Mouse (Mus musculus) hindbrain, embryonic 14.5 days (tissue): ENCODE results near the gene Ip6k2. TPM values are rescaled to one million over a fixed set of nuclear protein-coding genes. Genes with fewer than 3 reads are reported as not detected.

Experiments
- ATAC-seq: fragments of 200-750 bp; cut with Nextera tagmentation; 2 replicates; pipeline ENCODE4 v1.8.0; 2017; ENCODE audit warnings: moderate number of reproducible peaks, mild to moderate bottlenecking, moderate TSS enrichment, moderate library complexity; ENCODE audit not compliant: low FRiP score
- DNase-seq: peaks from one replicate; pipeline ENCODE4 v3.0.0-alpha.2; 2015; ENCODE audit warnings: low spot score
- H3K27ac ChIP-seq: fragments of 300-500 bp; sonication (generic); 2 replicates; pipeline ENCODE4 v1.5.1; 2014; ENCODE audit warnings: mild to moderate bottlenecking, moderate library complexity
- H3K27me3 ChIP-seq: fragments of 300-500 bp; sonication (generic); 2 replicates; pipeline ENCODE4 v1.6.1; 2014; ENCODE audit warnings: mild to moderate bottlenecking, low read length, mixed read lengths; ENCODE audit not compliant: control insufficient read depth, insufficient read depth
- H3K36me3 ChIP-seq: fragments of 300-500 bp; sonication (generic); replicated peaks from 2 replicates; pipeline ENCODE4 v1.6.1; 2014; ENCODE audit not compliant: control insufficient read depth, insufficient read depth
- H3K4me1 ChIP-seq: fragments of 300-500 bp; sonication (generic); replicated peaks from 2 replicates; pipeline ENCODE4 v1.6.1; 2014; ENCODE audit warnings: antibody characterized with exemption, low read length, mixed read lengths; ENCODE audit not compliant: control insufficient read depth, insufficient read depth
- H3K4me2 ChIP-seq: fragments of 300-500 bp; sonication (generic); replicated peaks from 2 replicates; pipeline ENCODE4 v1.6.1; 2014; ENCODE audit warnings: mild to moderate bottlenecking, moderate library complexity
- H3K4me3 ChIP-seq: fragments of 300-500 bp; sonication (generic); replicated peaks from 2 replicates; pipeline ENCODE4 v1.5.1; 2014; ENCODE audit warnings: mild to moderate bottlenecking, low read length
- H3K9ac ChIP-seq: fragments of 300-500 bp; sonication (generic); 2 replicates; pipeline ENCODE4 v1.6.1; 2014
- H3K9me3 ChIP-seq: fragments of 300-500 bp; sonication (generic); 2 replicates; pipeline ENCODE4 v1.6.1; 2016; ENCODE audit warnings: low read length; ENCODE audit not compliant: control insufficient read depth
- WGBS: fragments of 180-500 bp; shearing (Covaris S2); extraction: QIAGEN DNeasy Blood & Tissue Kit; methylation state at CpG from one replicate; pipeline ENCODE4 v1.1.7; 2014; 5-methylcytosine and 5-hydroxymethylcytosine counted together
- polyA plus RNA-seq: library from polyadenylated mRNA; unstranded; fragments of >200 nt; fragmentation: Nextera tagmentation; extraction: Ambion mirVana; gene quantifications from 2 replicates; pipeline ENCODE4 v1.2.1, GENCODE M21; 2014

The Ip6k2 gene
- polyA plus RNA-seq, 1 experiment from 2014 or later, result 238 TPM

- H3K9me3 ChIP-seq, result no peaks in the 10 kb centered on the region
- H3K36me3 ChIP-seq, result peaks cover 28% of the 10 kb centered on the region
- WGBS, result under 1% methylated on average over 31 of the region's 31 CpGs
- peak overlapping the region; percentile 83 for H3K9ac ChIP-seq
- peak overlapping the region; percentile 69 for H3K4me3 ChIP-seq
- ATAC-seq, result peak; percentile 92
- peak overlapping the region; percentile 86 for H3K4me2 ChIP-seq
- DNase-seq, result peak; percentile 94
- H3K27me3 ChIP-seq, result peaks cover 14% of the 10 kb centered on the region
- peak overlapping the region; percentile 85 for H3K27ac ChIP-seq
- peaks cover 30% of the 10 kb centered on the region for H3K4me1 ChIP-seq
Measured at GRCm38 (mm10) chr9:108824755-108825413, 41.3 kb downstream of the Ip6k2 start.

GRCm38 (mm10) chr9:108825820-108826699, 42.5 kb downstream of the Ip6k2 start, which contains the start of gene Celsr3:
Gene Celsr3, plus strand, starts transcription at chr9:108826320.
- 2% methylated on average over 57 of the region's 70 CpGs for WGBS
- Histone ChIP-seq H3K4me1 (peaks cover 42% of the 10 kb centered on the region), H3K27ac (peak within 1 kb of the TSS; percentile 85), H3K9me3 (no peaks in the 10 kb centered on the region), H3K4me2 (peak within 1 kb of the TSS; percentile 86), H3K9ac (peak within 1 kb of the TSS; percentile 83), H3K36me3 (peaks cover 40% of the 10 kb centered on the region), H3K4me3 (peak within 1 kb of the TSS; percentile 69), H3K27me3 (peaks cover 24% of the 10 kb centered on the region)
- DNase-seq (peak; percentile 91), ATAC-seq (peak; percentile 61)

GRCm38 (mm10) chr9:108826700-108827340, 43.2 kb downstream of the Ip6k2 start:
- Histone ChIP-seq H3K27ac (peak overlapping the region; percentile 85), H3K4me2 (peak overlapping the region; percentile 86), H3K9ac (peak overlapping the region; percentile 83), H3K9me3 (no peaks in the 10 kb centered on the region), H3K27me3 (peaks cover 28% of the 10 kb centered on the region), H3K4me3 (peak overlapping the region; percentile 69), H3K36me3 (peaks cover 48% of the 10 kb centered on the region), H3K4me1 (peaks cover 49% of the 10 kb centered on the region)
- 1% methylated on average over 39 of the region's 39 CpGs for WGBS
- ATAC-seq (no peak), DNase-seq (peak; percentile 65)

- Histone ChIP-seq H3K9me3 (no peaks in the 10 kb centered on the region), H3K4me3 (peak overlapping the region; percentile 69), H3K27ac (no peak overlapping the region)
Measured at GRCm38 (mm10) chr9:108827454-108827853, 43.9 kb downstream of the Ip6k2 start.

GRCm38 (mm10) chr9:108827906-108828305, 44.3 kb downstream of the Ip6k2 start:
- Histone ChIP-seq H3K4me1 (peaks cover 60% of the 10 kb centered on the region), H3K9me3 (no peaks in the 10 kb centered on the region), H3K4me3 (peak overlapping the region; percentile 69; the same call in 1 of the 2 replicates), H3K27ac (no peak overlapping the region), H3K4me2 (peak overlapping the region; percentile 86), H3K27me3 (peaks cover 28% of the 10 kb centered on the region), H3K9ac (peak overlapping the region; percentile 83; the same call in 1 of the 2 replicates), H3K36me3 (peaks cover 58% of the 10 kb centered on the region)
- WGBS, result 65% methylated on average over 18 of the region's 18 CpGs
- DNase-seq, result no peak
- ATAC-seq, result no peak

More at GRCm38 (mm10) chr9:108827454-108827853, 43.9 kb downstream of the Ip6k2 start:
- no peak for ATAC-seq
- Histone ChIP-seq H3K4me1 (peaks cover 56% of the 10 kb centered on the region), H3K4me2 (peak overlapping the region; percentile 86), H3K9ac (peak overlapping the region; percentile 83), H3K36me3 (peaks cover 54% of the 10 kb centered on the region), H3K27me3 (peaks cover 28% of the 10 kb centered on the region)
- 15% methylated on average over 34 of the region's 34 CpGs for WGBS
- no peak for DNase-seq

GRCm38 (mm10) chr9:108831637-108832036, 48.0 kb downstream of the Ip6k2 start:
- H3K4me1 ChIP-seq, result peaks cover 49% of the 10 kb centered on the region

GRCm38 (mm10) chr9:108832390-108833108, 49.0 kb downstream of the Ip6k2 start:
- Histone ChIP-seq H3K27ac (no peak overlapping the region), H3K27me3 (peaks cover 28% of the 10 kb centered on the region), H3K4me1 (peaks cover 40% of the 10 kb centered on the region), H3K9me3 (no peaks in the 10 kb centered on the region), H3K36me3 (peaks cover 99% of the 10 kb centered on the region), H3K4me2 (peak overlapping the region; percentile 63), H3K9ac (0 out of 2 replicates have a peak overlapping the region, but pooled peaks have one; percentile 33), H3K4me3 (peak overlapping the region; percentile 29)
- ATAC-seq, result peak; percentile 88
- 9% methylated on average over 45 of the region's 46 CpGs for WGBS
- DNase-seq, result peak; percentile 70

More at GRCm38 (mm10) chr9:108831637-108832036, 48.0 kb downstream of the Ip6k2 start:
- peak overlapping the region; percentile 33; the same call in 1 of the 2 replicates for H3K9ac ChIP-seq
- DNase-seq (no peak), ATAC-seq (no peak)
- H3K9me3 ChIP-seq, result no peaks in the 10 kb centered on the region
- H3K4me2 ChIP-seq, result peak overlapping the region; percentile 63
- peak overlapping the region; percentile 29 for H3K4me3 ChIP-seq
- WGBS, result 9% methylated on average over 23 of the region's 23 CpGs
- peaks cover 28% of the 10 kb centered on the region for H3K27me3 ChIP-seq
- peaks cover 95% of the 10 kb centered on the region for H3K36me3 ChIP-seq
- no peak overlapping the region for H3K27ac ChIP-seq

- H3K4me3 ChIP-seq, result no peak overlapping the region
- DNase-seq, result peak; percentile 26
- no peak overlapping the region for H3K4me2 ChIP-seq
- no peaks in the 10 kb centered on the region for H3K4me1 ChIP-seq
- no peaks in the 10 kb centered on the region for H3K27me3 ChIP-seq
- no peak overlapping the region for H3K27ac ChIP-seq
- 29% methylated on average over 14 of the region's 14 CpGs for WGBS
- no peak overlapping the region for H3K9ac ChIP-seq
- no peak for ATAC-seq
- H3K36me3 ChIP-seq, result peaks cover 99% of the 10 kb centered on the region
- no peaks in the 10 kb centered on the region for H3K9me3 ChIP-seq
Measured at GRCm38 (mm10) chr9:108842989-108843388, 59.4 kb downstream of the Ip6k2 start.
